Mouse (Mus musculus) thymus, adult 2 months (tissue): ENCODE results near the gene Nmu. TPM values are rescaled to one million over a fixed set of nuclear protein-coding genes. Genes with fewer than 3 reads are reported as not detected.

Experiments
- DNase-seq: peaks from one replicate; pipeline ENCODE4 v3.0.0; 2021
- H3K27ac ChIP-seq: fragments of 200-500 bp; 2 replicates; pipeline ENCODE4 v1.5.1; 2012; ENCODE audit warnings: low read length, control low read depth; ENCODE audit not compliant: control insufficient read depth, insufficient read depth
- H3K27me3 ChIP-seq: fragments of 200-500 bp; 2 replicates; pipeline ENCODE4 v1.6.1; 2012; ENCODE audit warnings: mild to moderate bottlenecking, low read length, moderate library complexity, mixed read lengths; ENCODE audit not compliant: control insufficient read depth, insufficient read depth
- H3K36me3 ChIP-seq: fragments of 200-500 bp; 2 replicates; pipeline ENCODE4 v1.6.1; 2012; ENCODE audit warnings: mild to moderate bottlenecking, low read length, moderate library complexity; ENCODE audit not compliant: control insufficient read depth, insufficient read depth
- H3K4me1 ChIP-seq: fragments of 200-500 bp; replicated peaks from 2 replicates; pipeline ENCODE4 v1.6.1; 2012; ENCODE audit warnings: low read length; ENCODE audit not compliant: control insufficient read depth, insufficient read depth
- H3K4me3 ChIP-seq: fragments of 200-500 bp; 2 replicates; pipeline ENCODE4 v1.5.1; 2012; ENCODE audit warnings: mild to moderate bottlenecking, low read length, control low read depth, moderate library complexity; ENCODE audit not compliant: control insufficient read depth, insufficient read depth
- CTCF ChIP-seq: fragments of 200-500 bp; IDR thresholded peaks from 2 replicates; pipeline ENCODE4 v1.5.1; 2012; ENCODE audit warnings: mild to moderate bottlenecking, control low read depth, low read length, moderate library complexity, borderline replicate concordance; ENCODE audit not compliant: control insufficient read depth, poor library complexity, insufficient read depth; ENCODE audit errors: extremely low read depth
- POLR2A ChIP-seq: fragments of 200-500 bp; IDR thresholded peaks from 2 replicates; pipeline ENCODE4 v1.6.1; 2012; ENCODE audit warnings: mild to moderate bottlenecking, low read length, control low read depth, moderate library complexity; ENCODE audit not compliant: control insufficient read depth, poor library complexity, insufficient read depth; ENCODE audit errors: extremely low read depth
- WGBS: fragments of 180-500 bp; shearing (Covaris S2); methylation state at CpG from one replicate; pipeline ENCODE4 v1.1.7; 2018; 5-methylcytosine and 5-hydroxymethylcytosine counted together
- polyA plus RNA-seq: library from polyadenylated mRNA; depleted of rRNA; stranded (reverse); fragments of >200 nt; gene quantifications from 2 replicates; pipeline ENCODE4 v1.2.3, GENCODE M21; 2012

Gene Nmu
- polyA plus RNA-seq, 1 experiment, result not detected

GRCm38 (mm10) chr5:76379216-76379615, 15.6 kb upstream of the Nmu start:
- Histone ChIP-seq H3K36me3 (no peaks in the 10 kb centered on the region), H3K4me3 (no peak overlapping the region), H3K27me3 (no peaks in the 10 kb centered on the region), H3K27ac (no peak overlapping the region), H3K4me1 (no peaks in the 10 kb centered on the region)
- no peak for TF ChIP-seq CTCF
- no peak for TF ChIP-seq POLR2A
- WGBS, result 86% methylated on average over 3 of the region's 3 CpGs
- DNase-seq, result no peak

- WGBS, result 67% methylated on average over 8 of the region's 8 CpGs
- Histone ChIP-seq H3K36me3 (no peaks in the 10 kb centered on the region), H3K27ac (no peak overlapping the region), H3K27me3 (no peaks in the 10 kb centered on the region), H3K4me3 (no peak overlapping the region), H3K4me1 (no peaks in the 10 kb centered on the region)
- DNase-seq, result no peak
- TF ChIP-seq POLR2A, result no peak
Measured at GRCm38 (mm10) chr5:76369215-76369840, 5.7 kb upstream of the Nmu start.

- TF ChIP-seq POLR2A, result no peak
- no peak for TF ChIP-seq CTCF
- WGBS, result 64% methylated on average over 5 of the region's 5 CpGs
- no peak overlapping the region for H3K27ac ChIP-seq
- H3K36me3 ChIP-seq, result no peaks in the 10 kb centered on the region
- no peaks in the 10 kb centered on the region for H3K4me1 ChIP-seq
- H3K27me3 ChIP-seq, result no peaks in the 10 kb centered on the region; the same call in 1 of the 2 replicates
- no peak overlapping the region for H3K4me3 ChIP-seq
- no peak for DNase-seq
Measured at GRCm38 (mm10) chr5:76365406-76365805, 1.8 kb upstream of the Nmu start.

GRCm38 (mm10) chr5:76360786-76361185, 2.8 kb downstream of the Nmu start:
- H3K4me1 ChIP-seq, result no peaks in the 10 kb centered on the region
- WGBS, result 48% methylated on average over 4 of the region's 4 CpGs

GRCm38 (mm10) chr5:76360057-76360456, 3.5 kb downstream of the Nmu start:
- Histone ChIP-seq H3K27ac (no peak overlapping the region), H3K36me3 (no peaks in the 10 kb centered on the region), H3K4me1 (no peaks in the 10 kb centered on the region), H3K4me3 (no peak overlapping the region), H3K27me3 (no peaks in the 10 kb centered on the region; the same call in 1 of the 2 replicates)
- WGBS, result 91% methylated on average over 1 of the region's 1 CpGs
- TF ChIP-seq CTCF, result no peak
- no peak for TF ChIP-seq POLR2A
- no peak for DNase-seq

More at GRCm38 (mm10) chr5:76360786-76361185, 2.8 kb downstream of the Nmu start:
- no peak overlapping the region for H3K4me3 ChIP-seq
- no peaks in the 10 kb centered on the region for H3K36me3 ChIP-seq
- TF ChIP-seq POLR2A (no peak), CTCF (no peak)
- no peaks in the 10 kb centered on the region; the same call in 1 of the 2 replicates for H3K27me3 ChIP-seq
- no peak overlapping the region for H3K27ac ChIP-seq
- no peak for DNase-seq

- DNase-seq, result no peak
- Histone ChIP-seq H3K27ac (no peak overlapping the region), H3K27me3 (no peaks in the 10 kb centered on the region), H3K4me1 (no peaks in the 10 kb centered on the region), H3K36me3 (no peaks in the 10 kb centered on the region), H3K4me3 (no peak overlapping the region)
- TF ChIP-seq POLR2A (no peak), CTCF (no peak)
- 75% methylated on average over 7 of the region's 7 CpGs for WGBS
Measured at GRCm38 (mm10) chr5:76351953-76352611, 11.5 kb downstream of the Nmu start.

- TF ChIP-seq CTCF, result no peak
- TF ChIP-seq POLR2A, result no peak
- WGBS, result 91% methylated on average over 5 of the region's 5 CpGs
- Histone ChIP-seq H3K27ac (no peak overlapping the region), H3K36me3 (no peaks in the 10 kb centered on the region), H3K4me1 (no peaks in the 10 kb centered on the region), H3K27me3 (no peaks in the 10 kb centered on the region), H3K4me3 (no peak overlapping the region)
- no peak for DNase-seq
Measured at GRCm38 (mm10) chr5:76351537-76351936, 12.1 kb downstream of the Nmu start.
